Mouse (Mus musculus) monocyte, adult 2 months (primary cell): ENCODE results near the gene Emid1.

Experiments
- DNase-seq, 2 experiments: peaks; one replicate each; pipeline ENCODE4 v3.0.0; 2022; ENCODE audit warnings: low spot score in 2 of 2, low read depth in 1 of 2

Gene Emid1

DNA sequence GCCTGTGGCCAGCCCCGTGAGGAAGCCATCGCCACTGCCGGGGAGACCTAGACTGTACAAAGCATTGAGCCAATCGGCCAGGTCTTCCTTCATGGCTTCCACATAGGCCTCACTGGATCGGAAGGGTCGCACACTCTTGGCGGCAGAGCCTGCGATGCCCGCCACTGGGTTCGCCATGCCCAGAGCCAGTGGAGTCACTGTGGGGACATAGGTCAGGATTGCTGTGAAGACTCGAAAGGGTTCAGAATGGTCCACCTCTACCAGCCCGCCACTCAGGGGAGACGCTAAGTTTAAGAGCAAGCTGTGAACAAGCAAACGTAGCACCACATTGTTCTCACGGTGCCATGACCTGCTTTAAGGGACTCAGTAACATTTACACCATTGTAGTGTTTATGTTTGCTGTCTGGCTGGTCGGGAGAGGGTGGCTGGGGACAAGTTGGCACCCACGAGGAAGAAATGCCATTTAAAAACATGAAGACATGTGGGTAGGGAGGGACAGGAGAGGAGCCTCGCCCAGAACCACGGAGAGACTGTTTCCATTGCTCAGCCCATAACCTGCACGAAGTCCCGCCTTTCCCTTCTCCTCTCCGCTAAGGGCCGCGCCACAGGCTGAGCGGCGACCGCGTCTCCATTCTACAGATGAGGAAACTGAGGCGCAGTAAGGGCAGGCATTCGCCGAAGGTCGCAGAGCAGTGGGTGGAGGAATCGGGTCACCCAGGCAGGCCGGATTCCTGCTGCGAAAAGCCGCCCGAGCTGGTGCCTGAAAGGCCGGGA is 87.6 kb downstream of the Emid1 start:
- DNase-seq: no peak

DNA sequence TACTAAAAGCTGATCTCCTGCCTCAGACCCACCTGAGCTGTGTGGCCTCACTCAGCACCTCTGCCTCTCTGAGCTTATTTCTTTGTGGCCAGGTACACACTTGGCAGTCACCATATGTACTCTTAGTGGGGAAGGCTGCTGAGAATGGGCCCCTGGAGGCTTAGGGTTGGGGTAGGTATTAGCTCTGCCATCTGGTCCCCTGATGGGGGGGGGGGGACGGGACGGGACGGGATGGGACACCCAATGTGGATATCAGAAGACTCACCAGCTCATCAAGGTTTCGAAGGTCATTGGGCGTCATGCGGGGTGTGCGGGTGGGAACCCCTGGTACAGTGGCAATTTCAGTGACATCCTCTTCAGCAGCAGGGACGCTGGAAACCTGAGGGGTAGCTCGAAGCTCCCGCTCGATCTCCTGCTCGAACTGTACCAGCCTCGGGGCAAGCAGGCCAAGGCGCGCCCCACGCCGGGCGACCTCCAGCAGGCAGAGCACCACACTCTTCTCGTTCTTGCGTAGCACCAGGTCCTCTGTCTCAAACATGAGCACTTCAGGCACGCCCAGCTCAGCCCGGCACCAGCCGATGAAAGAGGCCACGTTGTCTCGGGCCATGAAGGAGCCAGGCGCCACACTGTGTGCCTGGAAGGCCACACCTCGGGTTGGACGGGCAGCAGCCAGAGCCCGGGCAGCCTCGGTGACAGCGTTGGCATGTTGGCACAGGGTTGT is 88.3 kb downstream of the Emid1 start:
- no peak for DNase-seq

DNA sequence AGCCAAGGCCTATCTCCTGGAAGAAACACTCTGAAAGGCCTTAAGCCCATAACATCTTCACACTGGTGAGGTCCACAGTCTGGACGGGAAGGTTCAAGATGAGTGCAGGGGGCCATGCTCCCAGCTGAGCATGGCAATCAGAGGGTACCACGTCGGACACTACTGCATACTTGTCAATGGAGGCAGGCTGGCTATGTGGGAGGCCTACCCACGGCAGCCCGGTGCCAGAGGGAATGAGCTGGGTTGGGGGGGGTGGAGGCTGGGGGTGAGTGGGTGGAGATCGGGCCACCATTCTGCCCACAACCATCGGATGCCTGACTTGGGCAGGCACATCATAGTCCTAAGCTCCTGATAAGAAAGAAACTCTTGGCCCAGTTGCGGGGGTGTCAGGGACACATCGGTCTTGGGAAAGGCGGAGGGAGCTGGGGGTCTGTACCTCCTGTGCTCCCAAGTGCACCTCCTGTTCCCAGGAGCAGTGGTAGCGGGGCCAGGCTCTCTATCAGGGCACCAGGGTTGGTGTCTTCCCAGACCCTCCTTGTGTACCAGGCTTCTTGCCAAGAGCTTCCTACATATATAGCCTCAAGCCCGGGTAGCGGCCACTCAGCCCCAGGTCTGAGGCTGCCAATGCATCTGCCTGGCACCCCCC is 89.1 kb downstream of the Emid1 start:
- DNase-seq: no peak

DNA sequence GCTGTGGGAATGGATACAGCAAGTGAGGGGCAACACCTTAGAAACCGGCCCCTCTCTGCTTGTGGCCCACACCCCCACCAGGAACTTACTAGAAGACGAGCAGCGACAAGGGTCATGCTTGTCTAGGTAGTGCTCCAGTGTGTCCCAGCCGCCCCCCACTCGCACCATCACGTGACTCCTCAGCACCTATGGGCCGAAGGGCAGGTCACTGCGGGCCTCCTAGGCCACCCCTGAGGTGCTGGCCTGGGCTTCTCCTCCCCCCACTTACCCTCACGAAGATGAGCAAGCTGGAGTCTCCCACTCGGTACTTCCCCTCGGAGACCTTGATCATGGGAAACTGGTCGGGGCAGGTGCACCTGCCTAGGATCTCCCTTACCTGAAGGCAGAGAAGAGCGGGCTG is 89.7 kb downstream of the Emid1 start:
- DNase-seq: no peak

DNA sequence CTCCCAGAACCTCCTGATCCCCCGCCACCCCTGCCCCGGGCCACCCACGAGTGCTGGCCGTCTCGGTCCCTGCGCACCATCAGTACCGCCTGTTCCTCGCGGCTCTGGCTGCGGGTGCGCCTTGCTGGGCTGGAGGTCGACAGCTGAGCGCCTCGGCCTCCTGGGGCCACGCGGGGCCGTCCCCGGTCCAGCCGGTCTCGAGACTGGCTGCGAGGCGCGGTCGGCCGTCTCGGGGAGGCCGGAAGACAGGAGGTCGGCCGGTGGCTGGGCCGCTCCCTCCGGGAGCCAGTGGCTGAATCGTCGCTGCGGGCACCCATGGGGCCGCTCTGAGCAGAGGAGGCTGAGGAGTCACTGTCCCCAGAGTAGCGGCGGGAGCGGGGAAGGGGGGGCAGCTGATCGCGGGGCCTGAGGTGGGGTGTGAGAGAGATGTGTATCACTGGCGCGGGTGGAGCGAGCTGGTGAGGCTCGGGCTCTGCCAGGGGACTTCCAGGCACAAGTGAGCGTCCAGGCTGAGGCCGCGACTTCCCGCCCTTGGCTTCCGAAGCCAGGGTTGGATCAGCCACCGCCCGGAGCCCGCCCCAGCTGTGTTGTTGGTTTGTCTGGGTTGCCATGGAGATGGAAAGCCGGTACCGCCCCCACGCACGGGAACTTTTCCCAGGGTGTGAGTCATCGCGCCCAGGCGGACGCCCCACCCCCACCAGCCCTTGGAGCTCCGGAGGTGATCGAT is 90.5 kb downstream of the Emid1 start:
- DNase-seq: peak; percentile 84 to 90

DNA sequence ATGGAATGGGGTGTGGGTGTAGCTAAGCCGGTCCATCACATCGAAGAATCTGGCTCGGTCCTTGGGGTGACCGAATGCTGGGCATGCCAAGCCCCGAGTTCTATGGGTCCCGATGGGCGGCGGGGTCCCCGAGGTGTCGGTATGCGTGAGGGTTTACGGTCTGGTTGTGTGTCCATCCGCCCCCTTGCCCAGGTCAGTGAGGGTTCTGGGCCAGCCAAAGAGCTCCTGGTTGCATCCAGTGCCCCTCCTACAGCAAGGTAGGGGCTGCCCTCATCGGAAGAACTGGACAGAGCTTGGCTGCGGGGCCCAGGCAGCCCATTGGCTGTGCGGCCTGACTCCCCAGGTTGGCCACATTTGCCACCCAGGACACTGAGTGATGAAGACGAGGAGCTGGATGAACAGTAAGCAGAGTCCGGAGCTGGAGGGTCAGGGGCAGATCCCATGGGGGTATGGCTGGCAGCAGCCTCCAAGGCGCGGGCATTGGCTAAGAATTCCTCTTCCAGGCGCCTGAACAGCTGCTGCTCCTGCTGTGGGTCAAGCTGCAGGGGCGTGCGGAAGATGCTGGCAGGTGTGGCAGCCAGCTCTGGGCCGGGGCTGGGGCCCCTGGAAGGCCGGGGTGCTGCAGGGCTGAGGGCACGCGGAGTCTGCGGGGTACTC is 91.2 kb downstream of the Emid1 start:
- no peak for DNase-seq

DNA sequence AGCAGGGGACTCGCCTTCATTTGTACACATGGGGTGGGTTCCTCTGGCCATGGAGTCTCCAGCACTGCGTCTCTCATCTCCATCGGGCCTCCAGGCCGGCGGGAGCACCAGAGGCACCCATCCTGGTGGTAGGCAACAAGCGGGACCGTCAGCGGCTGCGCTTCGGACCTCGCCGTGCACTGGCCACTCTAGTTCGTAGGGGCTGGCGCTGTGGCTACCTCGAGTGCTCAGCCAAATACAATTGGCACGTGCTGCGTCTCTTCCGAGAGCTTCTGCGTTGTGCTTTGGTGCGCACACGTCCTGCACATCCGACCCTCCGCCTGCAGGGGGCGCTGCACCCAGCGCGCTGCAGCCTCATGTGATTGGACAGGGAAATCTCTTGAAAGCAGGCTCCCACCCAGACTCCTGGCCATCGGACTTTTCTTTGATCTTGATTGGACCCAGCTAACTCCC is 92.3 kb downstream of the Emid1 start:
- peak in 1 of 2 experiments; percentile 37 for DNase-seq

DNA sequence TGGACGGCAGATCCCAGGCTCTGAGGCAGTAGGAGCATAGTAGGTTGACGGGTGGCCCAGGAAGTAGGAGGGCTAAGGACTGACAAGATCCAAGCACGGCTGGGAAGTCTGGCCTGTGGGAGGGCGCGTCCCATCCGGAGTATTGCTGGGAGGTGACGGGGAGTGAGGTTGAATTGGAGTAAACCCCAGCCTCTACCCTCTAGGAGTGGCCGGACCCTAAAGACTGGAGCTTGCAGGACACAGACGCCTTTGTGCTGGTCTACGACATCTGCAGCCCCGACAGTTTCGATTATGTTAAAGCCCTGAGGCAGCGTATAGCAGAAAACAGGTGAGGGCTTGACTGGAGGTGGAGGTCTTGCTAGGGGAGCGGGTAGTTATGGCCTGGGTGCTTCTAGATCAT is 92.8 kb downstream of the Emid1 start:
- no peak for DNase-seq

DNA sequence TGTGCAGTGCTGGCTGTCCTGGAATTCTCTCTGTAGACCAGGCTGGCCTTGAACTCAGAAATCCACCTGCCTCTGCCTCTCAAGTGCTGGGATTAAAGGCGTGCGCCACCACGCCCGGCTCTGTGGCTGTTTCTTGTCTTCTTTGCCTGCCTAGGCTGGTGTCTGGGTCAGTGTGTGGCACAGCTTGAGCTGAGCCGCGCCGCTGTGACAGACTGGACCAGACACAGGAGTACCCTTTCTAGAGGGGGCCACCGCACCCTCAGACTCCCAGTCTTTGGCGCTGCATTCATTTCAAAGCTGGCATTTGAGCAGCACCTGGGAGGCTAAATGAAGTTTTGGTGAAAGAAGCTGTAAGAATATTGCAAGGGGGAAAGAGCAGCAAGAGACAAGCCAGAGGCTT is 93.3 kb downstream of the Emid1 start:
- DNase-seq: no peak

DNA sequence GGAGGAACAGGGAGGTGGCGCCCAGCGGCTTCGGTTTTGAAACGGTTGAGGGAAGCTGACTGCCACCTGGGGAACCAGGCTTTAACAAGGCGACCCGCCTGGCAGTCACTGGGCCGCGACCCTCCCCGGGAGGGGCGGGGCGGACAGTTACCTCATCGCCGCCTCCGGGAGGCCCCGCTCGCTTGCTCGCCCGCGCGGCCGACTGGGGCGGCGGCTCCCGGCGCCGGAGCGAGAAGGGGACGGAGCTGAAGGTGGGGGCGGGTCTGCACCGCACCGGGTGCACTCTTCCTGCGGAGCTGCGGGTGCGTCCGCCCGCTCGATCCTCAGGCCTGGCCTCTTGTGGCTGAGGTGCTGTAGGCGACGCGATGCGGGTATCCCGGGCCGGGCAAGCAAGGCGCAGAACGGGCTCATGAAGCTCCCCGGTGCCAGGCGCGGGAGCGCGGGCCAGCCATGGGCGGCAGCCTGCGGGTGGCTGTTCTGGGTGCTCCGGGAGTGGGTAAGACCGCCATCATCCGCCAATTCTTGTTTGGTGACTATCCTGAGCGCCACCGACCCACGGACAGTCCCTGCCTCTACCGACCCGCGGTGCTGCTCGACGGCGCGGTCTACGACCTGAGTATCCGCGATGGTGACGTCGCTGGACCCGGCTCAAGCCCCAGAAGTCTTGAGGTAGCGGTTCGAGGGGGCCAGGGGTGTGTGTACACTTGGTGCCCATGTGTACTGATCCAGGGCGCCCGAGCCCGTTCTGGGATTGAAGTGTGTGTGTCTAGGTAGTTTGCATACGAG is 94.0 kb downstream of the Emid1 start, which contains the start of gene Rasl10a:
Gene Rasl10a (plus strand): TSS at position 273 of the 786 bp plus-strand sequence.
- DNase-seq: no peak

DNA sequence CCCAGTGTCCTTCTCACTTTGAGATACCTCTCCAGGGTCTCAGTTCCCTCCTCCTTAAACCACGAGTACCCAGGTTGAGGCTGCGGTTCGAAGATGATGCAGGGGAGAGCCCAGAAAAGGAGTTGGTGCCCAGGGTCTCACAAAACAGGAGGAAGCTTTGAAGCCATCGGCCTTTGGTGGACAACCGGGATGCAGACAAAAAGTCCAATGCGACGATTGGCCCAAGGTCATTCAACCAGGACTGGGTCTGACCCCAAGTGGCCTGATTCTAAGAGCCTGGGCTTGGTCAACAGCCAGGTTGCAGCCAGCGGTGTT is 94.6 kb downstream of the Emid1 start:
- DNase-seq: no peak

DNA sequence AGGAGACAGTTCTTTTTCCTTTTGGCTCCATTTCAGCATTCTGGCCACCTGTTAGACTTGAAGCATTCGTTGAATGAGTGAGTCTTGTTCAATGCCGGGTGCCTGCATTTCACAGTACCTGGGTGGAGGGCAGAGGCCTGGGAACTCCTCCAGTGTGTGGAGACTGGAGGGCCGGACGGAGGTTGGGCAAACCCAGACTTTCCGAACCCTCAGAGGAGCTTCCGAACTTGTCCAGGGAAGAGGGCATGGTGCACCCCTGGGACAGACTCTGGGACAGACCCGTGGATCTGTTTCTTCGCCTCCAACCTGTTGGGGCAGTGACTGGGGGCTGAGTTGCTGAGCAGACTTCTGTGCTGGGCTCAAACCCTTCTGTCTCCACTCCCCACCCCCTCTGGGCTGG is 95.0 kb downstream of the Emid1 start:
- DNase-seq: no peak
